Mouse (Mus musculus) heart, embryonic 13.5 days (tissue): ENCODE data around the gene Spred1. TPM values are rescaled to one million over a fixed set of nuclear protein-coding genes. Genes with fewer than 3 reads are reported as not detected.

Experiments
- ATAC-seq: fragments of 200-750 bp; cut with Nextera tagmentation; 2 replicates; pipeline ENCODE4 v1.8.0; 2017; ENCODE audit warnings: moderate TSS enrichment; ENCODE audit not compliant: insufficient number of reproducible peaks, low FRiP score, low TSS enrichment; ENCODE audit errors: extremely low read depth
- H3K27ac ChIP-seq: fragments of 300-500 bp; sonication (generic); replicated peaks from 2 replicates; pipeline ENCODE4 v1.5.1; 2015; ENCODE audit warnings: moderate library complexity, mild to moderate bottlenecking, inconsistent platforms
- H3K27me3 ChIP-seq: fragments of 300-500 bp; sonication (generic); replicated peaks from 2 replicates; pipeline ENCODE4 v1.6.1; 2015; ENCODE audit warnings: mild to moderate bottlenecking, inconsistent platforms
- H3K36me3 ChIP-seq: fragments of 300-500 bp; sonication (generic); 2 replicates; pipeline ENCODE4 v1.6.1; 2015; ENCODE audit warnings: mild to moderate bottlenecking, inconsistent platforms
- H3K4me1 ChIP-seq: fragments of 300-500 bp; sonication (generic); 2 replicates; pipeline ENCODE4 v1.6.1; 2015; ENCODE audit warnings: inconsistent platforms
- H3K4me2 ChIP-seq: fragments of 300-500 bp; sonication (generic); 2 replicates; pipeline ENCODE4 v1.6.1; 2015; ENCODE audit warnings: inconsistent platforms, mild to moderate bottlenecking, moderate library complexity
- H3K4me3 ChIP-seq: fragments of 300-500 bp; sonication (generic); 2 replicates; pipeline ENCODE4 v1.5.1; 2015; ENCODE audit warnings: moderate library complexity, mild to moderate bottlenecking, inconsistent platforms
- H3K9ac ChIP-seq: fragments of 300-500 bp; sonication (generic); 2 replicates; pipeline ENCODE4 v1.6.1; 2015; ENCODE audit warnings: inconsistent platforms, mild to moderate bottlenecking, moderate library complexity
- H3K9me3 ChIP-seq: fragments of 300-500 bp; sonication (generic); 2 replicates; pipeline ENCODE4 v1.6.1; 2016; ENCODE audit warnings: inconsistent platforms
- WGBS: fragments of 180-500 bp; shearing (Covaris S2); methylation state at CpG from one replicate; pipeline ENCODE4 v1.1.7; 2015; ENCODE audit warnings: mixed read lengths; 5-methylcytosine and 5-hydroxymethylcytosine counted together
- polyA plus RNA-seq: library from polyadenylated mRNA; unstranded; fragments of >200 nt; fragmentation: Nextera tagmentation; extraction: Ambion mirVana; gene quantifications from 2 replicates; pipeline ENCODE4 v1.2.1, GENCODE M21; 2015

Spred1 gene
- polyA plus RNA-seq, 1 experiment from 2014 or later = 3.8 TPM

- H3K27me3 ChIP-seq = no peaks in the 10 kb centered on the region
- no peaks in the 10 kb centered on the region for H3K36me3 ChIP-seq
- H3K4me3 ChIP-seq = no peak overlapping the region
- H3K4me2 ChIP-seq = no peak overlapping the region
- no peak overlapping the region for H3K27ac ChIP-seq
- H3K4me1 ChIP-seq = peaks cover 38% of the 10 kb centered on the region
- WGBS = 80% methylated on average over 1 of the region's 1 CpGs
- H3K9me3 ChIP-seq = no peaks in the 10 kb centered on the region
- ATAC-seq = no peak
- no peak overlapping the region for H3K9ac ChIP-seq
These were observed 18.8 kb downstream of the Spred1 start for GRCm38 (mm10) chr2:117139977-117140376.

- Histone ChIP-seq H3K36me3 (no peaks in the 10 kb centered on the region), H3K27me3 (no peaks in the 10 kb centered on the region), H3K9me3 (no peaks in the 10 kb centered on the region), H3K4me2 (no peak overlapping the region), H3K4me1 (peaks cover 34% of the 10 kb centered on the region), H3K4me3 (no peak overlapping the region), H3K27ac (no peak overlapping the region), H3K9ac (no peak overlapping the region)
- no peak for ATAC-seq
- 84% methylated on average over 4 of the region's 4 CpGs for WGBS
These were observed 21.9 kb downstream of the Spred1 start for GRCm38 (mm10) chr2:117143106-117143505.

GRCm38 (mm10) chr2:117146026-117146425, 24.9 kb downstream of the Spred1 start:
- ATAC-seq = no peak

GRCm38 (mm10) chr2:117146617-117147016, 25.4 kb downstream of the Spred1 start:
- WGBS = 75% methylated on average over 3 of the region's 3 CpGs
- H3K36me3 ChIP-seq = no peaks in the 10 kb centered on the region
- H3K9me3 ChIP-seq = no peaks in the 10 kb centered on the region
- H3K9ac ChIP-seq = no peak overlapping the region
- H3K4me1 ChIP-seq = peaks cover 19% of the 10 kb centered on the region
- H3K4me3 ChIP-seq = no peak overlapping the region
- ATAC-seq = no peak
- H3K4me2 ChIP-seq = no peak overlapping the region
- no peaks in the 10 kb centered on the region for H3K27me3 ChIP-seq
- H3K27ac ChIP-seq = no peak overlapping the region

More at GRCm38 (mm10) chr2:117146026-117146425, 24.9 kb downstream of the Spred1 start:
- 88% methylated on average over 2 of the region's 2 CpGs for WGBS
- Histone ChIP-seq H3K36me3 (no peaks in the 10 kb centered on the region), H3K4me1 (peaks cover 19% of the 10 kb centered on the region), H3K4me3 (no peak overlapping the region), H3K9ac (no peak overlapping the region), H3K4me2 (no peak overlapping the region), H3K27ac (no peak overlapping the region), H3K27me3 (no peaks in the 10 kb centered on the region), H3K9me3 (no peaks in the 10 kb centered on the region)

GRCm38 (mm10) chr2:117152161-117152560, 31.0 kb downstream of the Spred1 start:
- Histone ChIP-seq H3K36me3 (peaks cover 8% of the 10 kb centered on the region), H3K4me2 (no peak overlapping the region), H3K4me1 (peaks cover 8% of the 10 kb centered on the region; the same call in 1 of the 2 replicates), H3K27me3 (no peaks in the 10 kb centered on the region), H3K9me3 (no peaks in the 10 kb centered on the region), H3K27ac (no peak overlapping the region), H3K4me3 (no peak overlapping the region), H3K9ac (no peak overlapping the region)
- ATAC-seq = no peak

GRCm38 (mm10) chr2:117168379-117168778, 47.2 kb downstream of the Spred1 start:
- peaks cover 26% of the 10 kb centered on the region for H3K36me3 ChIP-seq
- H3K9ac ChIP-seq = no peak overlapping the region
- ATAC-seq = no peak
- H3K4me1 ChIP-seq = peaks cover 14% of the 10 kb centered on the region
- WGBS = 61% methylated on average over 2 of the region's 2 CpGs
- H3K27ac ChIP-seq = no peak overlapping the region
- no peaks in the 10 kb centered on the region for H3K27me3 ChIP-seq
- no peak overlapping the region for H3K4me3 ChIP-seq
- no peaks in the 10 kb centered on the region for H3K9me3 ChIP-seq
- no peak overlapping the region for H3K4me2 ChIP-seq

- no peak overlapping the region for H3K4me2 ChIP-seq
- WGBS = 64% methylated on average over 3 of the region's 3 CpGs
These were observed 47.9 kb downstream of the Spred1 start for GRCm38 (mm10) chr2:117169037-117169436.

GRCm38 (mm10) chr2:117172981-117173380, 51.8 kb downstream of the Spred1 start:
- Histone ChIP-seq H3K4me1 (peaks cover 11% of the 10 kb centered on the region), H3K27me3 (no peaks in the 10 kb centered on the region), H3K9ac (no peak overlapping the region), H3K4me2 (no peak overlapping the region), H3K27ac (no peak overlapping the region), H3K9me3 (no peaks in the 10 kb centered on the region), H3K36me3 (peaks cover 46% of the 10 kb centered on the region), H3K4me3 (no peak overlapping the region)
- ATAC-seq = no peak
- WGBS = 79% methylated on average over 4 of the region's 4 CpGs

More at GRCm38 (mm10) chr2:117169037-117169436, 47.9 kb downstream of the Spred1 start:
- Histone ChIP-seq H3K4me3 (no peak overlapping the region), H3K4me1 (peaks cover 12% of the 10 kb centered on the region), H3K27me3 (no peaks in the 10 kb centered on the region), H3K36me3 (peaks cover 26% of the 10 kb centered on the region), H3K27ac (no peak overlapping the region), H3K9ac (no peak overlapping the region), H3K9me3 (no peaks in the 10 kb centered on the region)
- no peak for ATAC-seq

- peaks cover 47% of the 10 kb centered on the region for H3K36me3 ChIP-seq
These were observed 54.9 kb downstream of the Spred1 start for GRCm38 (mm10) chr2:117176066-117176465.

GRCm38 (mm10) chr2:117176937-117177336, 55.8 kb downstream of the Spred1 start:
- H3K4me2 ChIP-seq = no peak overlapping the region
- no peak overlapping the region for H3K4me3 ChIP-seq
- H3K36me3 ChIP-seq = peaks cover 48% of the 10 kb centered on the region
- no peak overlapping the region for H3K9ac ChIP-seq
- H3K27me3 ChIP-seq = no peaks in the 10 kb centered on the region
- ATAC-seq = no peak
- peaks cover 4% of the 10 kb centered on the region; the same call in 1 of the 2 replicates for H3K4me1 ChIP-seq
- WGBS = 59% methylated on average over 4 of the region's 4 CpGs
- H3K27ac ChIP-seq = no peak overlapping the region
- H3K9me3 ChIP-seq = no peaks in the 10 kb centered on the region

More at GRCm38 (mm10) chr2:117176066-117176465, 54.9 kb downstream of the Spred1 start:
- no peak overlapping the region for H3K27ac ChIP-seq
- H3K4me1 ChIP-seq = peaks cover 4% of the 10 kb centered on the region; the same call in 1 of the 2 replicates
- no peak for ATAC-seq
- H3K4me2 ChIP-seq = no peak overlapping the region
- no peak overlapping the region for H3K4me3 ChIP-seq
- no peak overlapping the region for H3K9ac ChIP-seq
- WGBS = 75% methylated on average over 4 of the region's 4 CpGs
- H3K9me3 ChIP-seq = no peaks in the 10 kb centered on the region
- no peaks in the 10 kb centered on the region for H3K27me3 ChIP-seq

- Histone ChIP-seq H3K27me3 (no peaks in the 10 kb centered on the region), H3K9ac (no peak overlapping the region), H3K27ac (no peak overlapping the region), H3K4me2 (no peak overlapping the region), H3K36me3 (peaks cover 60% of the 10 kb centered on the region), H3K9me3 (no peaks in the 10 kb centered on the region), H3K4me1 (peaks cover 4% of the 10 kb centered on the region; the same call in 1 of the 2 replicates), H3K4me3 (no peak overlapping the region)
- WGBS = 41% methylated on average over 7 of the region's 7 CpGs
- ATAC-seq = no peak
These were observed 59.2 kb downstream of the Spred1 start for GRCm38 (mm10) chr2:117180250-117180885.

- Histone ChIP-seq H3K27me3 (no peaks in the 10 kb centered on the region), H3K36me3 (peaks cover 59% of the 10 kb centered on the region), H3K4me3 (no peak overlapping the region), H3K9me3 (no peaks in the 10 kb centered on the region), H3K4me2 (no peak overlapping the region), H3K4me1 (no peaks in the 10 kb centered on the region), H3K9ac (no peak overlapping the region), H3K27ac (no peak overlapping the region)
- no peak for ATAC-seq
- 78% methylated on average over 4 of the region's 4 CpGs for WGBS
These were observed 64.4 kb downstream of the Spred1 start for GRCm38 (mm10) chr2:117185587-117185986.
